Mouse (Mus musculus): Measurements from ENCODE around the gene Camkmt. TPM values are rescaled to one million over a fixed set of nuclear protein-coding genes. Genes with fewer than 3 reads are reported as not detected.

The Camkmt gene
- polyA plus RNA-seq, 1 experiment from 2014 or later, result 10.1 TPM

DNA sequence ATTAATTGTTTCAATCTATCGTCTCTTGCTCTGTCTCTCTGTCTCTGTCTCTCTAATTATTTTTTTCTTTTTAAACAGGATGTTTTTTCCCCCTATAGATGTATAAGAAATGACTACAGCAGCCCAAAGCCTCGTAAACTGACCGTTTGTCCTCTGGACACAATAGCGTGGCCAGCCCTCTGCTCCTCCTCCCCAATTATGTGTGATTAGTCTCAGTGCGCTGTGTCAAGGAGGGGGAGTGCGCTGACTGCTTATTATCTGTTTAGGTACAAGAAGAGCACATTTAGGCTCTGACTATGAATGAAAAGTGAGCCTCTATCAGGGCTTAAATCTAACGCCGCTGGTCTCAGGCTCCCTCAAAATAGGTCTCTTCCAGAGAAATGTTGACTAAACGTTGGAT lies 368.2 kb downstream of the Camkmt start:
- 7% methylated on average over 9 of the region's 9 CpGs for WGBS
- H3K27ac ChIP-seq (replicated peaks; ENCODE audit: low read depth, low read length), result no peak overlapping the region
- DNase-seq (ENCODE audit: low spot score) (peak; percentile 50), ATAC-seq (ENCODE audit: low read depth) (peak; percentile 65; the same call in 1 of the 2 replicates)
- no peaks in the 10 kb centered on the region for H3K9me3 ChIP-seq (ENCODE audit: control insufficient read depth, low read length)
- H3K4me3 ChIP-seq (ENCODE audit: low read depth, low read length), result no peak overlapping the region
- no peak overlapping the region for H3K4me2 ChIP-seq (ENCODE audit: low read depth, low read length)
- H3K4me1 ChIP-seq (ENCODE audit: control insufficient read depth, insufficient read depth, low read length), result no peaks in the 10 kb centered on the region
- H3K9ac ChIP-seq (ENCODE audit: low read depth, low read length), result no peak overlapping the region
- no peaks in the 10 kb centered on the region for H3K36me3 ChIP-seq (ENCODE audit: control insufficient read depth, insufficient read depth, low read length)
- peaks cover 98% of the 10 kb centered on the region for H3K27me3 ChIP-seq (replicated peaks; ENCODE audit: control insufficient read depth, insufficient read depth, low read length)

DNA sequence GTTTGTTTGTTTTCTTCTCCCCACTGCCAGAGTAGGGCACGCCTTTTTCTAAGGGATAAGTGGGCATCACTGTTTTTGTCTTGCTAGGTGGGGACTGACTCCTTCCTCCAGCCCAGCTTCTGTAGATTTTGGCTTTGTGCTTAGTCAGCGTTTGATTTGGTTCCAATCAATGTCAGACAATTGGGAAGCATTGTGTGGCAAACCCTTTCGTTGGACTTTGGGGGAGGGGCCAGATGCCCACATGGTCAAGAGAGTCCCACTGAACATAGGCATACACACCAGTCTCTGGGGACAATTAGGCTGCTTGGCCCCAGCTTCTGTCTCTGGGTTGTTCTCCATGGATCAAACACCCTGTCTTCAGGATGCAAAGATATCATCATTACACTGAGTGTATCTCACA lies 371.2 kb downstream of the Camkmt start:
- Histone ChIP-seq H3K27ac (replicated peaks; ENCODE audit: low read depth, low read length) (no peak overlapping the region), H3K27me3 (replicated peaks; ENCODE audit: control insufficient read depth, insufficient read depth, low read length) (peaks cover 99% of the 10 kb centered on the region), H3K4me1 (ENCODE audit: control insufficient read depth, insufficient read depth, low read length) (no peaks in the 10 kb centered on the region), H3K9me3 (ENCODE audit: control insufficient read depth, low read length) (no peaks in the 10 kb centered on the region), H3K36me3 (ENCODE audit: control insufficient read depth, insufficient read depth, low read length) (no peaks in the 10 kb centered on the region), H3K4me3 (ENCODE audit: low read depth, low read length) (no peak overlapping the region), H3K9ac (ENCODE audit: low read depth, low read length) (no peak overlapping the region), H3K4me2 (ENCODE audit: low read depth, low read length) (no peak overlapping the region)
- WGBS, result 38% methylated on average over 3 of the region's 3 CpGs
- DNase-seq (ENCODE audit: low spot score) (no peak), ATAC-seq (ENCODE audit: low read depth) (no peak)

DNA sequence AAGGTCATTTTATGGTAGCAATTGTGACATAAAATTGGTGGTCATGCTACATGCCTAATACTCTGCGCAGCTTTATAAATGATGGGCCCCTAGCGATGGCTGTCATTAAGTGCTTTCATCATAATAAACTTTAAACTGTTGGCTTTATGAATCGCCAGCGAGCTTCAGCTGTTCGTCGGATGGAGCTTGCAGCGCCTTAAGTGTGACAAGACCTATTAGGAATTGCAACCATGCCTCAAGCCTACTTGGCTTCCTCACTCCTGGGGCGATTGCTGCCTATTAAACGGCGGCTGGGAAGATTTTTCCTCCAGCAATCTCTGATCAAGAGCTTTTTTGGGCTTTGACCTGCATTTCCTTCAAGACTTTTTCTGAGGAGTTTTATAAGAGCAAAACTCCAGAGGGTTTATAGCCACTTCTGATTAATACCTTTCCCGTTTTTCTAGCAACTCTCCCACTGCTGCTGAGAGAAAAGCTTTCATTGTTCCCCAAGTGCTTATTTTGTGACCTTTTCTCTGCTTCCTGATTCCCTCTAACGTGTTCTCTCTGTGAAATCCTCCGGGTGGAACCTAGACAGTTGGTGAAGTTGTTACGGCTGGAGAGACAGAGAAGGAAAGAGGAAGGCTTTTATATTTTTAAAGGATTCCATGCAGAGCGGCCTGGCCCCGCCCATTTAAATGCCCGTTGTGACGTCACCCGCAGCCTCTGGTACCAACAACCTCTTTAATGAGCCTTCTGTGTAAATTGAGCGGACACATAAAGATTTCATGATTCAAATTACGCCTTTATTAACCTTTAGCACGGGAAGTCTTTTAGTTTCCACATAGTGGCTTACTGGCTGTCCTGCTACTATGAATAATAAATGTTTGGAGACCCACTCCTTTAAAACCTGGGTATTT lies 373.4 kb downstream of the Camkmt start:
- Histone ChIP-seq H3K27ac (replicated peaks; ENCODE audit: low read depth, low read length) (no peak overlapping the region), H3K27me3 (replicated peaks; ENCODE audit: control insufficient read depth, insufficient read depth, low read length) (peaks cover 100% of the 10 kb centered on the region), H3K9me3 (ENCODE audit: control insufficient read depth, low read length) (no peaks in the 10 kb centered on the region), H3K4me1 (ENCODE audit: control insufficient read depth, insufficient read depth, low read length) (no peaks in the 10 kb centered on the region), H3K9ac (ENCODE audit: low read depth, low read length) (no peak overlapping the region), H3K4me2 (ENCODE audit: low read depth, low read length) (no peak overlapping the region; the same call in 1 of the 2 replicates), H3K36me3 (ENCODE audit: control insufficient read depth, insufficient read depth, low read length) (no peaks in the 10 kb centered on the region), H3K4me3 (ENCODE audit: low read depth, low read length) (no peak overlapping the region)
- WGBS, result 8% methylated on average over 22 of the region's 22 CpGs
- DNase-seq (ENCODE audit: low spot score) (peak; percentile 31), ATAC-seq (ENCODE audit: low read depth) (no peak)

DNA sequence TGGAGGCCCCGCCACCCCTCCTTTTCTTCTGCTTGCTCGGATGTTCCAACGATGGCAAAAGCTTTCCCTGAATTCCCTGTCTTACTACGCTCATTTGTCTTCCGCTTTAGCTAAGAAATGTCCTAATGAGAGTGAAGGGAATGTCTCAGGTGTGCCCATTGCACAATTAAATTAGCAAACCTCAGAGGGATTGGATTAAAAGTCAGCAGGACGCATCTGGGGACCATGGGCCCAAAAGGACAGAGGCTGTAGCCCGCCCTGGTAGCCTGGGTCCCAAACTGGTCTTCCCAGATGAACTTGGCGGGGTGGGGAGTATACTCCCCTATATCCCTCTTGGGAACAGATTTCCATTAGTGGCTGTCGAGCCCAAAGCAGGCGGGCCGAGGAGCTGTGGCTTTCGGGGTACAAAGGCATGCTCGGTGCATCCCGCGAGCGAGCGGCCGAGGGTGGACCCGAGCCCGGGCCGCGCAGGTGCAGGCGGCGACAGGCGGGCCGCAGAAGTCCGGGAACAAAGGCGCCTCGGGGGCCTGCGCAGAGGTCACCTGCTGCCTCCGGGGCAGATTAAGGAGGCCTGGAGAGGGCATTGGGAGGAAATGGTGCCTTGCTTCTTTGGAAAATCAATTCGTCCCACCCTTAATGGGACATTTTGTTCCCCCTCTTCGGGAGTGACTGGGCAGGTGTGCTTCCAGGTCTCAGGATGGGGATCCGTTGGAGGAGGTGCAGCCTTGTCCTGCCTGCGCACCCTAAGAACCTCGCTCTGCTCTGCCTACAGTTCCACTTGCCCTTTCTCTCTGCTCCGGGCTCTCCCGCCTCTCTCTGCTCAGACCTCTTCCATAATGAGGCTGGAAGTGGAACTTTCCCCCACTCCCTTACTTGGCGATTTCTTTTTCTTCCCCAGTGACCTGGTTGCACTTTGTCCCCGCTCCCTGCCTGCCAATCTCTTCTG lies 374.4 kb downstream of the Camkmt start:
- 1% methylated on average over 39 of the region's 40 CpGs for WGBS
- no peak overlapping the region for H3K9ac ChIP-seq (ENCODE audit: low read depth, low read length)
- peaks cover 93% of the 10 kb centered on the region for H3K27me3 ChIP-seq (replicated peaks; ENCODE audit: control insufficient read depth, insufficient read depth, low read length)
- peak; percentile 76; the same call in 1 of the 2 replicates for ATAC-seq (ENCODE audit: low read depth)
- DNase-seq (ENCODE audit: low spot score), result peak; percentile 49
- peak overlapping the region; percentile 17 for H3K4me3 ChIP-seq (ENCODE audit: low read depth, low read length)
- peak overlapping the region; percentile 38 for H3K4me2 ChIP-seq (ENCODE audit: low read depth, low read length)
- H3K4me1 ChIP-seq (ENCODE audit: control insufficient read depth, insufficient read depth, low read length), result no peaks in the 10 kb centered on the region
- no peaks in the 10 kb centered on the region for H3K9me3 ChIP-seq (ENCODE audit: control insufficient read depth, low read length)
- no peak overlapping the region; the same call in 1 of the 2 replicates for H3K27ac ChIP-seq (replicated peaks; ENCODE audit: low read depth, low read length)
- H3K36me3 ChIP-seq (ENCODE audit: control insufficient read depth, insufficient read depth, low read length), result no peaks in the 10 kb centered on the region

DNA sequence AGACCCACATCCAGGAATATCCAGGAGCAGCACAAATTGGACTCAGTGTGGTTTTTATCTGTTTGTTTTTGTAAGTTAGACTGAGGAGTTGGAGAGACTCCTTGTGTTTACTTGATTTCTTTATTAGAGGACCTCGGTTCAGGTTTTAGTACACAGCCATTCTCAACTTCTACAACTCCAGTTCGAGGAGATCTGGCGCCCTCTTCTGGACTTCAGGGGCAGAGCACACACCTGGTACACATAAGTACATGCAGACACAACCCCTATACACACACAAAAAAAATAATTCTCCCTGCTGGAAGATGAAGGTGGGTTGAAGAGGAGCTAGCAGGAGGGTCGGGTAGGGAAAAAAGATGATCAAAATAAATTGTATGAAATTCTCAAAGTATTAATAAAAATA lies 379.4 kb downstream of the Camkmt start:
- Histone ChIP-seq H3K4me1 (ENCODE audit: control insufficient read depth, insufficient read depth, low read length) (no peaks in the 10 kb centered on the region), H3K9ac (ENCODE audit: low read depth, low read length) (no peak overlapping the region), H3K4me3 (ENCODE audit: low read depth, low read length) (no peak overlapping the region), H3K36me3 (ENCODE audit: control insufficient read depth, insufficient read depth, low read length) (no peaks in the 10 kb centered on the region), H3K9me3 (ENCODE audit: control insufficient read depth, low read length) (no peaks in the 10 kb centered on the region), H3K4me2 (ENCODE audit: low read depth, low read length) (no peak overlapping the region), H3K27me3 (replicated peaks; ENCODE audit: control insufficient read depth, insufficient read depth, low read length) (peaks cover 81% of the 10 kb centered on the region), H3K27ac (replicated peaks; ENCODE audit: low read depth, low read length) (no peak overlapping the region)
- 75% methylated on average over 4 of the region's 4 CpGs for WGBS
- no peak for ATAC-seq (ENCODE audit: low read depth)
- no peak for DNase-seq (ENCODE audit: low spot score)

DNA sequence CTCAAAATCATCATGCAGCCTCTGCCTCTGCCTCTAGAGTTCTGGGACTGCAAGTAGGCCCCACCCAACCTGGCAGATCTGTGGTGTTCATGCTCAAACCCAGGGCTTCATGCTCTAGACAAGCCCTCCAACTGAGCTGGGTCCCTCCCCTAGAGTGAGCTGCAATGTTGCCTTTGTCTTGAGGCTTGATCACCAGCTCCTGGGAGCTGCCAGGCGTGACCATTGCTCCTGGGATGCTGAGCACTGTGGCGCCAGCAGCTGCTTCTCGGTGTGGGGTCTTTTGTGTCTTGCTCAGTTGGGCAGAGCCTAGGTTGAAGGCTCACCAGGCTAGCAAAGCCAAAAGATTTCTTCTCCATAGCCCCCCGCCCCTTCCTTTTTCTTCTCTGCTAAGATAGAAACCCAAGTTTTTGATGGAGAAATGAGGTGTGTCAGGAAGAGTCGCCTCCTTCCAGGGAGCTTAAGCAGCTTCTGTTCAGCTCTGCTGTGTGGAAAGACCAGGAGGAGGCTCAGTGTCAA lies 382.4 kb downstream of the Camkmt start:
- 5% methylated on average over 5 of the region's 5 CpGs for WGBS

DNA sequence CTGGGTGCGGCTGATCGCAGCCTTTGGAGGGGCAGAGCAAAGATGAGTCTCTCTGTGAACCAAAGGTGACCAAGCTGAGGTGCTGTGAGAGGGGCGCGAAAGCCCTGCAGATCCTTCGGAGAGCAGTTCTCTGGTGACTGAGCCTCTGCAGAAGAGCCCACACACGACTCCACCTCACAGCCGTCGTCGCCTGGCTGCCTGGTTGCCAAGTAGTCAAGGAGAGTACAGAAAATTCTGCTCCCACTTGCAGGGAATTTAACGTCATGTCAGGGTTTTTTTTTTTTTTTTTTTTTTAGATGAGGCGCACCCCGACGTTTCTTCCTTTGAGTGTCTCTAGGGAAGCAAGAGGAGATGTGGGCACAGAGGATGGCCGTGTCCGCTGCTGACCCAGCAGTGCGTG lies 382.9 kb downstream of the Camkmt start:
- ATAC-seq (ENCODE audit: low read depth), result no peak
- no peaks in the 10 kb centered on the region for H3K4me1 ChIP-seq (ENCODE audit: control insufficient read depth, insufficient read depth, low read length)
- no peak overlapping the region for H3K4me2 ChIP-seq (ENCODE audit: low read depth, low read length)
- 5% methylated on average over 16 of the region's 16 CpGs for WGBS
- DNase-seq (ENCODE audit: low spot score), result no peak
- no peaks in the 10 kb centered on the region for H3K36me3 ChIP-seq (ENCODE audit: control insufficient read depth, insufficient read depth, low read length)
- H3K9ac ChIP-seq (ENCODE audit: low read depth, low read length), result no peak overlapping the region
- H3K9me3 ChIP-seq (ENCODE audit: control insufficient read depth, low read length), result no peaks in the 10 kb centered on the region
- H3K27me3 ChIP-seq (replicated peaks; ENCODE audit: control insufficient read depth, insufficient read depth, low read length), result peaks cover 76% of the 10 kb centered on the region
- no peak overlapping the region for H3K27ac ChIP-seq (replicated peaks; ENCODE audit: low read depth, low read length)
- no peak overlapping the region for H3K4me3 ChIP-seq (ENCODE audit: low read depth, low read length)

More for the DNA sequence above, 382.4 kb downstream of the Camkmt start:
- no peak for DNase-seq (ENCODE audit: low spot score)
- Histone ChIP-seq H3K4me1 (ENCODE audit: control insufficient read depth, insufficient read depth, low read length) (no peaks in the 10 kb centered on the region), H3K4me3 (ENCODE audit: low read depth, low read length) (no peak overlapping the region), H3K4me2 (ENCODE audit: low read depth, low read length) (no peak overlapping the region), H3K27ac (replicated peaks; ENCODE audit: low read depth, low read length) (no peak overlapping the region), H3K9me3 (ENCODE audit: control insufficient read depth, low read length) (no peaks in the 10 kb centered on the region), H3K27me3 (replicated peaks; ENCODE audit: control insufficient read depth, insufficient read depth, low read length) (peaks cover 76% of the 10 kb centered on the region), H3K36me3 (ENCODE audit: control insufficient read depth, insufficient read depth, low read length) (no peaks in the 10 kb centered on the region), H3K9ac (ENCODE audit: low read depth, low read length) (no peak overlapping the region)
- ATAC-seq (ENCODE audit: low read depth), result no peak

DNA sequence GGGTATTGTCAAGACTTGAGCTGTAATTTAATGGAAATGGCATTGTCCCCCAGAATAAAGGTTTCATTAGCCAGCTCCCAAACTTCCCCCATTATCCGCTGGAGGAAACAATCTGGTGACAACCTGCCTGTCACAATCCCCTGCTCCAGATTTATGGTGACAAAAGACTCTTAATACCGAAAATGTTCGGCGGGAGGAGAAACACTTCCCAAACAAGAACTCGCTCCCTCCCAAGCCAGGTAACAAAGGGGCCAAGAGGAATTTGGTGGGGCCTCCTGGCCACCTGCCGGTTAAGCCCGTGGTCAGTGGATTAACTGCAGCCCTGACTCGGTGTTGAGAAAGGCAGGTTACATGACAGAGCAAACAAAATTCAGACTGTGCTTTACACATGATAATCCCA lies 383.5 kb downstream of the Camkmt start:
- H3K4me3 ChIP-seq (ENCODE audit: low read depth, low read length), result no peak overlapping the region
- no peaks in the 10 kb centered on the region for H3K4me1 ChIP-seq (ENCODE audit: control insufficient read depth, insufficient read depth, low read length)
- H3K36me3 ChIP-seq (ENCODE audit: control insufficient read depth, insufficient read depth, low read length), result no peaks in the 10 kb centered on the region
- DNase-seq (ENCODE audit: low spot score), result no peak
- no peak for ATAC-seq (ENCODE audit: low read depth)
- no peaks in the 10 kb centered on the region for H3K9me3 ChIP-seq (ENCODE audit: control insufficient read depth, low read length)
- peaks cover 71% of the 10 kb centered on the region for H3K27me3 ChIP-seq (replicated peaks; ENCODE audit: control insufficient read depth, insufficient read depth, low read length)
- 7% methylated on average over 8 of the region's 8 CpGs for WGBS
- no peak overlapping the region for H3K4me2 ChIP-seq (ENCODE audit: low read depth, low read length)
- H3K27ac ChIP-seq (replicated peaks; ENCODE audit: low read depth, low read length), result no peak overlapping the region
- no peak overlapping the region for H3K9ac ChIP-seq (ENCODE audit: low read depth, low read length)

All from embryonic facial prominence, embryonic 14.5 days (tissue).